Mouse (Mus musculus): Measurements from ENCODE around the gene Camkv. TPM values are rescaled to one million over a fixed set of nuclear protein-coding genes. Genes with fewer than 3 reads are reported as not detected.

The Camkv gene
- polyA plus RNA-seq, 1 experiment from 2014 or later: 9.9 TPM

DNA sequence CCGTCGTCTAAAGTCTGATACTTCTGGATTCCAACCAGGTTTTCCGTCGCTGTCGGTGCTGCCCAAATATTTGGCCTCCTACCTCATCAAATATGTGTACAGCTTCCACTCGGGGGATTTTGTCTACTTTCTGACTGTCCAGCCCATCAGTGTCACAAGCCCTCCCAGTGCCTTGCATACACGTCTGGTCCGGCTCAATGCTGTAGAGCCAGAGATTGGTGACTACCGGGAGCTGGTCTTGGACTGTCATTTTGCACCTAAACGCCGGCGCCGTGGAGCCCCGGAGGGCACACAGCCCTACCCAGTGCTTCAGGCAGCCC, 27.7 kb upstream of the Camkv start:
- Histone ChIP-seq H3K27ac (no peak overlapping the region; the same call in 1 of the 2 replicates), H3K4me3 (no peak overlapping the region), H3K27me3 (ENCODE audit: low read depth, poor library complexity, severe bottlenecking) (peaks cover 26% of the 10 kb centered on the region), H3K9me3 (replicated peaks) (no peaks in the 10 kb centered on the region), H3K4me1 (peaks cover 36% of the 10 kb centered on the region), H3K36me3 (no peaks in the 10 kb centered on the region)
- no peak for DNase-seq (ENCODE audit: low spot score)
- WGBS: 86% methylated on average over 14 of the region's 14 CpGs

- Histone ChIP-seq H3K27me3 (ENCODE audit: low read depth, poor library complexity, severe bottlenecking) (peaks cover 25% of the 10 kb centered on the region), H3K4me1 (peaks cover 36% of the 10 kb centered on the region), H3K9me3 (replicated peaks) (no peaks in the 10 kb centered on the region), H3K36me3 (no peaks in the 10 kb centered on the region), H3K27ac (no peak overlapping the region), H3K4me3 (no peak overlapping the region)
- DNase-seq (ENCODE audit: low spot score): no peak
- WGBS: 36% methylated on average over 18 of the region's 18 CpGs
These were observed 26.9 kb upstream of the Camkv start for GRCm38 (mm10) chr9:107908410-107909158.

GRCm38 (mm10) chr9:107910025-107910769, 25.3 kb upstream of the Camkv start:
- 91% methylated on average over 15 of the region's 15 CpGs for WGBS
- Histone ChIP-seq H3K27ac (no peak overlapping the region), H3K9me3 (replicated peaks) (no peaks in the 10 kb centered on the region), H3K4me1 (peaks cover 39% of the 10 kb centered on the region), H3K4me3 (no peak overlapping the region), H3K36me3 (no peaks in the 10 kb centered on the region), H3K27me3 (ENCODE audit: low read depth, poor library complexity, severe bottlenecking) (peaks cover 28% of the 10 kb centered on the region)
- DNase-seq (ENCODE audit: low spot score): no peak

- WGBS: 79% methylated on average over 16 of the region's 16 CpGs
- no peak overlapping the region for H3K27ac ChIP-seq
- DNase-seq (ENCODE audit: low spot score): no peak
These were observed 20.6 kb upstream of the Camkv start for GRCm38 (mm10) chr9:107914764-107915420.

DNA sequence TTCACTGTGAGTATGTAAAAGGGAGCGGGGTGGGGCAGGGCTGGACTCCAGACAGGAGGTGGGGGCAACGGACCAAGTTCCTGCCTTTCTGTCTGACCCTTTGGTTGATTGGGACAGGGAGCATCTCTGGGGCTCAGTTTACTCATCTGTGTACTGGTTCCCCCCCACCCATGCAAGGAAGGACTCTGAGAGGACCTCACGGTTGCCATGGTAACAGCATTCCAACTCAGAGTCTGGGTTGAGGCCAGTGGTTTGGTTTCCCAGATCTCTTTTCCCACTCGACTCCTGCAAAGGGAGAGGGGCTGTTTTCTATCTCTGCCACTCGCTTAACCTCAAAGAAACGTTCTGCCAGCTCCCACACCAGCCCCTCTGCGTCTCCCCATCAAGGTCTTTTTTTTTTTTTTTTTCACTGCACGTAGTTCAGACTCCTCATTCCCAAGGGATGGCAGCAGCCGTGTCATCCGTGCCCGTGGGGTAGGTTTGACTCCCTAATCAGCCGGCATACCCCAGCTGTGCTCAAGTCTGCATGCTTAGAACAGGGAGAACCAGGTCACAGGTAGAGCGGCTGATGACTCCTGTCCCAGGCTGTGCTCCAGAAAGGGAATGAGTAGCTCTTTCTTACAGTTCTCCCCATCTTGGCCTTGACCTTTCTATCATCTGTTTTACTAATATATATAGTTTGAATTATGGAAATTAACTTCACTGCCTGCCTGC, 17.4 kb upstream of the Camkv start:
- Histone ChIP-seq H3K9me3 (replicated peaks) (no peaks in the 10 kb centered on the region), H3K4me3 (no peak overlapping the region), H3K4me1 (peaks cover 16% of the 10 kb centered on the region), H3K36me3 (no peaks in the 10 kb centered on the region), H3K27ac (peak overlapping the region; percentile 43; the same call in 1 of the 2 replicates), H3K27me3 (ENCODE audit: low read depth, poor library complexity, severe bottlenecking) (0 out of 2 replicates have a peak, but pooled peaks cover 9% of the 10 kb centered on the region)
- WGBS: 46% methylated on average over 13 of the region's 13 CpGs
- no peak for DNase-seq (ENCODE audit: low spot score)

More at GRCm38 (mm10) chr9:107914764-107915420, 20.6 kb upstream of the Camkv start:
- Histone ChIP-seq H3K4me3 (no peak overlapping the region), H3K27me3 (ENCODE audit: low read depth, poor library complexity, severe bottlenecking) (0 out of 2 replicates have a peak, but pooled peaks cover 9% of the 10 kb centered on the region), H3K4me1 (peaks cover 16% of the 10 kb centered on the region), H3K36me3 (no peaks in the 10 kb centered on the region), H3K9me3 (replicated peaks) (no peaks in the 10 kb centered on the region)

- no peak overlapping the region for H3K27ac ChIP-seq
- H3K4me3 ChIP-seq: no peak overlapping the region
- no peaks in the 10 kb centered on the region for H3K36me3 ChIP-seq
- DNase-seq (ENCODE audit: low spot score): no peak
- H3K9me3 ChIP-seq (replicated peaks): no peaks in the 10 kb centered on the region
- WGBS: 84% methylated on average over 6 of the region's 6 CpGs
- H3K4me1 ChIP-seq: peaks cover 18% of the 10 kb centered on the region
- 0 out of 2 replicates have a peak, but pooled peaks cover 9% of the 10 kb centered on the region for H3K27me3 ChIP-seq (ENCODE audit: low read depth, poor library complexity, severe bottlenecking)
These were observed 16.6 kb upstream of the Camkv start for GRCm38 (mm10) chr9:107918884-107919283.

DNA sequence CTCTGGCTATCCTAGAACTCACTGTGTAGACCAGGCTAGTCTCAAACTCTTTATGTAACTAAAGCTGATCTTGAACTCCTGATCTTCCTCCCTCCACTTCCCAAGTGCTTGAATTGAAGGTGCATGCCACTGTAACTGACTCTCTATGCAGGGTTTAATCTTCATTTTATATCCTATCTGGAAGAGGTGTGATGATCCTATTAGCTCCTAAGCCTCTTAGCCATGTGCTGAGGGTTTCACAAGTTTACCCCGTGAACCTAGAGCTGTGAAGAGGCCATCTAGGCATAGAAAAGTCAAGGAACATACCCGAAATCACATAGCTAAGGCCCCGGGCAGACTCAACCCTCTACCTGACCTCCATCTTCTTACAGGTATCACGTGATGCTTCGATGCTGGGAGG, 16.0 kb upstream of the Camkv start:
- H3K4me3 ChIP-seq: no peak overlapping the region
- no peaks in the 10 kb centered on the region for H3K36me3 ChIP-seq
- H3K4me1 ChIP-seq: peaks cover 22% of the 10 kb centered on the region
- DNase-seq (ENCODE audit: low spot score): no peak
- H3K27me3 ChIP-seq (ENCODE audit: low read depth, poor library complexity, severe bottlenecking): 0 out of 2 replicates have a peak, but pooled peaks cover 9% of the 10 kb centered on the region
- no peak overlapping the region for H3K27ac ChIP-seq
- no peaks in the 10 kb centered on the region for H3K9me3 ChIP-seq (replicated peaks)
- 88% methylated on average over 5 of the region's 5 CpGs for WGBS

GRCm38 (mm10) chr9:107923021-107923420, 12.5 kb upstream of the Camkv start:
- H3K36me3 ChIP-seq: no peaks in the 10 kb centered on the region
- no peak overlapping the region for H3K4me3 ChIP-seq
- H3K4me1 ChIP-seq: peaks cover 22% of the 10 kb centered on the region
- H3K27ac ChIP-seq: no peak overlapping the region
- DNase-seq (ENCODE audit: low spot score): no peak
- no peaks in the 10 kb centered on the region for H3K9me3 ChIP-seq (replicated peaks)
- WGBS: 33% methylated on average over 7 of the region's 7 CpGs
- H3K27me3 ChIP-seq (ENCODE audit: low read depth, poor library complexity, severe bottlenecking): no peaks in the 10 kb centered on the region

GRCm38 (mm10) chr9:107923956-107924355, 11.5 kb upstream of the Camkv start:
- Histone ChIP-seq H3K4me1 (peaks cover 19% of the 10 kb centered on the region), H3K27me3 (ENCODE audit: low read depth, poor library complexity, severe bottlenecking) (no peaks in the 10 kb centered on the region), H3K4me3 (no peak overlapping the region), H3K9me3 (replicated peaks) (no peaks in the 10 kb centered on the region), H3K27ac (0 out of 2 replicates have a peak overlapping the region, but pooled peaks have one; percentile 30), H3K36me3 (no peaks in the 10 kb centered on the region)
- no peak for DNase-seq (ENCODE audit: low spot score)
- 64% methylated on average over 6 of the region's 6 CpGs for WGBS

- H3K4me1 ChIP-seq: peaks cover 19% of the 10 kb centered on the region
- 40% methylated on average over 3 of the region's 3 CpGs for WGBS
These were observed 10.2 kb upstream of the Camkv start for GRCm38 (mm10) chr9:107925251-107925650.

GRCm38 (mm10) chr9:107926920-107927420, 8.5 kb upstream of the Camkv start:
- Histone ChIP-seq H3K27ac (no peak overlapping the region), H3K36me3 (no peaks in the 10 kb centered on the region), H3K4me1 (peaks cover 22% of the 10 kb centered on the region), H3K9me3 (replicated peaks) (no peaks in the 10 kb centered on the region), H3K27me3 (ENCODE audit: low read depth, poor library complexity, severe bottlenecking) (no peaks in the 10 kb centered on the region), H3K4me3 (no peak overlapping the region)
- DNase-seq (ENCODE audit: low spot score): no peak
- 55% methylated on average over 9 of the region's 9 CpGs for WGBS

More at GRCm38 (mm10) chr9:107925251-107925650, 10.2 kb upstream of the Camkv start:
- H3K27ac ChIP-seq: no peak overlapping the region
- no peaks in the 10 kb centered on the region for H3K36me3 ChIP-seq
- H3K9me3 ChIP-seq (replicated peaks): no peaks in the 10 kb centered on the region
- H3K27me3 ChIP-seq (ENCODE audit: low read depth, poor library complexity, severe bottlenecking): no peaks in the 10 kb centered on the region
- no peak for DNase-seq (ENCODE audit: low spot score)
- no peak overlapping the region for H3K4me3 ChIP-seq

DNA sequence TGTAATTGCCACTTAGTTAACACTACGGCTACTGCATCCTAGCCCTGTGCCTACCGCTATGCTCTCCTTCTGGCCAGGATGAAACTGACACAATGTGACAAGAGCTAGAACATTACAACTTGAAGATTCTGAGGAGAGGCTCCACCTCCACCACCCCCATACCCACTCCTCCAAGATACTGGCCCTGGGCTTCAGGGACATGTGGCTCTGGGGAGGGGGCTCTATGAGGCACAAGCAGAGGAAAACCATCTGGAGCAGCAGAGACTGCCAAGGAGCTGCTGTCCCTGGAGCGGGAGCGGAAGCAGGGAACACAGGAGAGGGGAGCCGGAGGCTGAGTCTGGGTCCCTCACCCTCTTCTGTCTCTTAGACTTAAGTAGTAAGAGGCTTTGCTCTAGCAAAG, 7.7 kb upstream of the Camkv start:
- Histone ChIP-seq H3K27me3 (ENCODE audit: low read depth, poor library complexity, severe bottlenecking) (no peaks in the 10 kb centered on the region), H3K4me1 (peaks cover 28% of the 10 kb centered on the region), H3K9me3 (replicated peaks) (no peaks in the 10 kb centered on the region), H3K4me3 (no peak overlapping the region), H3K27ac (no peak overlapping the region), H3K36me3 (no peaks in the 10 kb centered on the region)
- WGBS: 84% methylated on average over 5 of the region's 5 CpGs
- no peak for DNase-seq (ENCODE audit: low spot score)

Data from limb, embryonic 10.5 days (tissue).